Mouse (Mus musculus) cerebellum, postnatal 4 days (tissue): Measurements from ENCODE around the gene Hist1h2aa.

Experiments used
- DNase-seq, 2 experiments: peaks; one replicate each; pipeline ENCODE4 v3.0.0; 2022; ENCODE audit warnings: low spot score in 2 of 2, mixed read lengths in 1 of 2

Gene Hist1h2aa

DNA sequence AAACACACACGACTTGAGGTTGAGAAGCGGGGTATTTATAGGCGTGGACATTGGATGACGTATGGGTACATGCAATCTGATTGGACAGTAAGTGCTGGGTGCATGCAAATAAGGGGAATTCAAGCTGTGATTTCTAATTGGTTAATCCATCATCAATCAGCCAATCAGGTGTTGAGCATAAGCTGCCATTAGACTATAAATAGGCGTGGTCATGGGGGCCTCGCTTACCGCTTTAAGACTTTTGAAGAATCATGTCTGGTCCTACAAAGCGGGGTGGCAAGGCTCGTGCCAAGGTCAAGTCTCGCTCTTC lies at the start of gene Hist1h2aa:
Gene Hist1h2aa, plus strand, starts transcription at position 252 of the 310 bp plus-strand sequence.
- no peak for DNase-seq

DNA sequence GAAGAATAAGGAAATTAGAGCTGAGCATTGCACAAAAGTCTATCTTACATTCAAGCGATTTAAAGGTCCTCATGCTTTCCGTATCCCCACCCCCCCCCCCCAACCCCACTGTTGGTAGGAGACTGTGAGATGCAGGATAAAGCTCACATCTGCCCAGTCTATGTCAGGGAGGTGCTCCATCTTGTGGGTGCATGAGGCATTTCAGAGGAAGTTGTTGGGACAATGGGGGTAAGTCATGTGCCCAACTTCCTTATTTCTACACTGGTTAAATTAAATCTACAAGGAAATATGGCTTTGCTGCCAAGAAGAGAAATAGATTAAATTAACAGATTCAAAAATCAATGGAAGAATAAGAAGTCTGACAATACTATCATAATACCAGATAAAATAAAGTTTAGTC lies 48.7 kb upstream of the Hist1h2aa start:
- DNase-seq: no peak

DNA sequence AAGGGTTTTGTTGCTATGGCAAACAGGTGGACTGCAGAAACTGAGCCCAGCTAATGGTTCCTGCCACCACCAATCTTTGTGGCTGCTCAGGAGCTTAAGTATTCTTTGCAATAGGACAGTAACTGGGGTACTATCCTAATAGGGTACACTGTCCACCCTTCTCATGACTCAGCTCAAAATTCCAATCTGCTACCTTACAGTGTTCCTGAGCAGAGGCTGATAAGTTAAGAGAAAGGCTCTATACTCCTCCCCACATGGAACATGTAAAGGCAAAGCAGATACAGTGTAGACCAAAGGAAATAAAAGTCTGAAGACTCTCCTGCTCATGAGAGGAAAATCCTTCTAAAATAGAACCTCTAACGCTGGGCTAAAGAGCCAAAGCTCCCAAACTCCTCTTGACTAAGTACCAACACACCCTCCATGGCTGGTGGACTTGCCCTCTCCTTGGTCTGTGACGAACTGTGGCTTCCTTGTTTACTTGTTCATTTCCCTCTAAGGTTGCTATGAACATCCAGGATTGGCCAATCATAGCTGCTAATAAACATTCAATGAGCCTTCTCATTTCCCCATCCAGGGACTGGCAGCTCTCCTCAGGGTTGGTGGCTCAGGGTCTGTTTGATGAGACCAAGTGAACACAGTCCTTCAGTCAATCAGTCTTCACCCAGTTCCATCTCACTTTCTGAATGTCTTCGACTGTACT lies 47.1 kb upstream of the Hist1h2aa start:
- no peak for DNase-seq

DNA sequence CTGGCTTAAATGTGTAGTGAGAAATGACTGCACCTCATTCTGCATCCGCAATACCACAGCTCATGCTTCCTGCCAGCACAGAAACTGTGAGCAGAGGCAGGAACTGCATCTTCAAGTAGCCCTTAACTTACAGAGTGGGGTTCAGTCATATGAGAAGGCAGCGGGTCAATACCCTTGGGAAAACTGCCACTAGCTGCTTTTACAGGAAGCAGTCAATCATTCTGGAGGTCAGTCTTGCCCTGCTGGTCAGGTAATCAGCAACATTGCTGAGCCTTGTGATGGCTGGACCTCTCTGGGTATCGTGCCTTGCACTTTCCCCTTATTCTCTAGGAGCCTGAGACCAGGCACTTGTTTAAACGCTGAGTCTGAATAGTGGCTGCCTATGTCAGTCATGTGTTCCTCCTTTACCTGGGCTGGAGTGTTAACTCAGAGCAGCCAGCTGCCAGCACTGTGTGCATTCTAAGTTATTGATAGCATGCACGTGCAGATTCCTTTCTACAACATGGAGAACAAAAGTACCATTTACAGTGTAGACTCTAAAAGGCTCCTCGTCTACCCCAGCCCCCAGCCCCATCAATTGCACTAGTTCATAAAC lies 45.2 kb upstream of the Hist1h2aa start:
- no peak for DNase-seq

DNA sequence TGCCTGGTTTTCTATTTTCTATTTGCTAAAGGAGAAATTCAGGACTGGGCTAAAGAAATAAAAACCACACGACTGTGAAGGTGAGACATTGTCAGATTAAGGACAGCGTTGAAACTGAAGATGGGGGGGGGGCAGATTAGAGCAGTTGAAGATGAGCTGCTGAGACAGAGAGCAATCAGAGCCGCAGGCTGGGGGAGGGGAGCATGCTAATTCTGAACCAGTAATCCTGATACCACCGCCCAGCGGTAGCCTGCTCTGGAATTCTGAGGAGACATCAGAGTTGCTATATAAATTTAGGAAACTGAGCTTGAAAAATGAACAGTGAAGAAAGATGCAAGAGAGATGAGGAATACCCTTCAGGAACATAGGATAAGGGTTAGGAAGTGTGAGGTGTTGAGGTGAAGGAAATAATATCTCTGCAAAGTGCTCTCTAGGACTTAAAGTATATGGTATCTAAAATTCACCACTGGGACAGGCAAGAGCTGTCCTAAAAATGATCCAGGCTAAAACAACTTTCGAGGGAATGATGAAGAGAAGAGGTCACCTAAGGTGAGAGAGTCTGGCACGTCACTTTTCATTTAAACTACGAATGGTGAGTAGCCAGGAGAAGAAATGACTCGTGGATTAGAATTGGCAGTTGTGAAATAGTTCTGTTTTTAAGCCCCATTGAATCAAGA lies 41.5 kb upstream of the Hist1h2aa start:
- DNase-seq: no peak

DNA sequence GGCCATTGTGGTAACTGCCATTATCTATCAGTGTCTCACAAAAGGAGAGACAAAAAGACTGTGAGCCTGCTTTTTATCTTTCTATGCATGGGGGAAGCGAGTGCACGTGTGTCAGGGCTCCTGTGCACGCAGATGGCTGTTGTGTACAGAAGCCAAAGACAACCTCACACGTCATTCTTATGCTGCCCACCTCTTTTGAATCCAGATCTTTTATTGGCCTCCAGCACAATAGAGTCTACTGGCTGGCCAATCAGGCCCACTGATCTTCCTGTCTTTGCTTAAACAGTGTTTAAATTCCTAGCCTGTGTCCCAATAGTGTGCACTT lies 41.0 kb upstream of the Hist1h2aa start:
- no peak for DNase-seq

DNA sequence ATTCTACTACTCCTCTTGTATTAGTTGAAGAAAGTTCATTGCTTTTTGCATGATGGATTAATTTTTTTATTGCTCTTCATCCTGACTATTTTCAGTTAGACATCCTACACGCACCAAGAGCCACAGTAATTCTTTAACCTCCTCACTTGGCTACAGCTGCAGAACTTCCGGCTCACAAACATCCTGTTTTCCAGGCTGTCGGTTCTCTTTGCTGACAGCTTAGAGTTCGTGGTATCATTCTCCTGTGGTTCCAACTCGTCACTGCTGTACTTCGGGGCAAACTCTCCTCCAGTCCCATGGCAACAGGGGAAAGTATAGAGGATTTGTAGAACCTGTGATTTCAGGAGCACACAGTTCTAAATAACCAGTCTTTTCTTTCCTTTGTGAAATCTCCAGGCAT lies 36.0 kb upstream of the Hist1h2aa start:
- no peak for DNase-seq

DNA sequence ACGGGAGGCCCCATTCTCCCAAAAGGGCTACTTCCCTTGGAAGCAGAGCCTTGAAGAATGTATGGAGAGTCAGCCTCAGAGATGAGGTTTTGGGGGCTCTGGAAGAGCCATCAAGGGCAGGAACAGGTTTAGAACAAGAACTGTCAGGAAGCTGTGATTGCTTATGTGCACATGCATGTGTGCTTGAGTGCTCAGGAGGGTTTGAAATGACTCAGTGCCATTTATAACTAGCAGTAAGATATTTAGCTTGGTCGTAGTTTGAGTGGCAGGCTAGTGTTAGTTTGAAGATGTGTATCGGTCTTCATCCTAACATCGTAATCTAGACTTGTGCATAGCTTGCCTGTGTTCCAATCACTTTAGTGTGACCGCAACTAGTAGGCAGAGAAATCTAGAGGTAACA lies 27.4 kb upstream of the Hist1h2aa start:
- DNase-seq: no peak

DNA sequence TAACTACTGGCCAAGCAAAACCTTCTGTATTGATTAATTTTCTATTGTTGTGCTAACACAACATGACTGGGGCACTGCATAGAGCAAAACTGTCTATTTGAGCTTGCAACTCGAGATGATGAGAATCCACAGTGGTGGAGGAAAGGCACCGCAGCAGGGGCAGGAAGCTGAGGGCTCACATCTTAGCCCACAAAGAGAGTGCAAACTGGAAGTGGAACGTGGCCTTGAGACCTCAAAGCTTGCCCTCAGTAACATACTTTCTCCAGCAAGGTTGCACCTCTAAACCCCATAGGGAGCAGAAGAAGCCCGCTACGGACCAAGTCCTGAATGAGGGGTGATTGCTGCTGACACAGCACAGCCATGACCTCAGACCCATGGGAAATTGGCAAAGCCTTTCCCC lies 24.1 kb upstream of the Hist1h2aa start:
- DNase-seq: no peak

DNA sequence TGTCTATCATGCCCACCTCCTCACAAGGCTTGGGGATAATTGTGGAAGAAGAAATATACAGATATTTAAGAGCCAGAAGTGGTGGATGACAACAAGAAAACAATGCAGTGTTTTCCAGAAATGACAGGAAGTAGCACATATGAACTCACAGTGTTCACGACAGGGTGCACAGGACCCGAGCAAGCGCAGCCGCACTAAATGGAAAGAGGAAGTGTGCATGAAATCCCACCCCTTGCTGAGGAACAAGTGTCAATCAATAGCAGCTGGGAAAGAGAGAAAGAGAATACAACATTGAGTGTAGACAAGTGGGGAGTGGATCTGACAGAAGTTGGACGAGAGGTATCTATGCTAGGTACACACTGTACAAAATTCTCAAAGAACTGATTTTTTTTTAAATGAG lies 22.9 kb upstream of the Hist1h2aa start:
- no peak for DNase-seq

DNA sequence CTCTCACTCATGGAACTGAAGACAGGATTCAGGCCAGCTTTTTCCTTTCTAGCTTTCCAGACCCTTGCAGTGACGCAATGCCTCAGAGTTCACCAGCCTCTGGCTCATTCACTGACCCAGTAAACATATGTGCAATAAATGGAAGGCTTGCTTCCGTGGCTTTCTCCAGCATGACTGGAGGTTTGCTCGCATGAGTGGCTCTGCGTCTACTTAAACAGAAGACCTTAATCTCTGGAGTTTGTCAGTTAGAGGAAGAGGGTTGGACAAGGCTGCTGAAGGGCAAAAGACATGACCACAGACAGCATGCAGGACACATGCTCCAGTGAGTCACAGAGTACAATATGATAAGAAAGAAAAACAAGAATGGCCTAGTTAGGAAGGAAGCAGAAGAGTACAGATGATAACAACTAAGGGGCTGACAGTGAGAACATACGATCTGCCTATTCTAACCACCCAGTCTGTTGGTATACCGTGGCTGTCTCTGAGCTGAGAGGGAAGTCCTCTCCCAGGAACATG lies 20.4 kb upstream of the Hist1h2aa start:
- no peak for DNase-seq

DNA sequence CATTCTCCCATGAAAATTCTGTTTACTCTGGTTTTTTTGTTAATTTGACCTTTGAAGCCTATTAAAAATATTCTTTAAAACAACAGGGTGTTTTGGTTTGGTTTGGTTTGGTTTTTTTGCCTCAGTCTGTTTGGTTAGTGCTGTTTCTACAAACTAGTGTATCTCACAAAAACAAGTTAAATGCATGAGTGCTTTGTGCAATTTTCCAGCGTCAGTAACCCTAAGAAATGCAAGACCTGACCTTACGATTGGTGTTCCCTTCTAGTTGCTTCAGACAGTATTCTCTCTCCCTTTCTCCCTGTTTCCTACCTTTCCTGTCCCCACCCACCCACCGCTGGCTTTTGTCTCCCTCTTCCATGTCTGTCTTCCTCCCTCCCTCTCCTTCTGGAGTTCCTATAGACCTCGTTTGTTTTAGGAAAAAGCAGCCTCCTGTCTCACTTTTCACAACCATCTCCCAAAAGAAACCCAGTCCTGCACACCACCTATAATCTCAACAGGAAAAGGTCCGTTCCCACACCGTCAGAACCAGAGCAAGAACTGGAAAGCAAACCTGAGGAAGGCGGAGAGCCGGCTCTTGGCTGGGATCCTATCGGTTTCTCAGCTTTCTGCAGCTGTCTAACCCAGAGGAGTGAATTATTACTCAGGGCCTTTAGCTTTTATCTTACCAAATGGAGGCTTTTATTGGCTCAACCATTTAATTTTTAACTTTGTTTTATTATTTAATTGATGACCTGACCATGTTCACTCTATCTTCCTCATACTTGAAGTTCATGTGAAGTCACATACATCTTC lies 19.7 kb upstream of the Hist1h2aa start, which contains the start of gene Slc17a4:
Gene Slc17a4, minus strand, starts transcription at position 634 of the 792 bp plus-strand sequence.
- no peak for DNase-seq

DNA sequence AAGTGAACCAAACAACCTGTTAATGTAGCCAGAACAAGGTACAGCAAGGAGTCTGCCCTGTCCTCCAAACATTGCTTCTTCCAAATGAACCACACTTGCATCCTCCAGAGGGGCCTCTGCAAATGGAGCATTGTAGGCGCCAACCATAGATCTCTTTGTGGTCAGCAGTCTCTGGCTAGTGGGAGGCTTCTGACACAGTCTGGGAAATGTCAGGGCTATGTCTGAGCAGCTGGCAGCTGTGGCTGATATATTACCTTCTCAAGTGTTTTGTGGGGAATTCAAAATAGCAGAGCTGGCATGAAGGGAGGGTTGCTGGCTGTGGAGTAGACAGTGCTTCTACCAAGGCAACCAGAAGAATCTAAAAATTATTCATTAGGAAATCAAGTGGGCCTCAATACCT lies 18.1 kb upstream of the Hist1h2aa start:
- no peak for DNase-seq

DNA sequence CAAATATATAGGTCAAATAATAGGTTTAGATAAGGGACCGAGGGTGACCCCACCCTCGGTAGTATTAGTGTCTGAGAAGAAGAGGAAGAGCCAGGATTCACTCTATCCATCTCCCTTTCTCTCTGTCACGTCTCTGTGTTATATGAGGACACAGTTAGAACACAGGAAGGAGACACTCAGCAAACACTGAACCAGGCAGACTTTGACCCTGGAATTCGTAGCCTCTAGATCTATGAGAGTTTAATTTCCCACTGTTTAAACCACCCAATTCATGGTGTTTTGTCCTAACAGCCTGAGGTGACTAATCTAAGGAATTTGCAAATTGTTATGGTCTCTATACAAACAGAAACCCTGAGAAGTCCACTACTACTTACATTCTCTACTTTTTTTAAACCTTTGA lies 16.6 kb upstream of the Hist1h2aa start:
- no peak for DNase-seq

DNA sequence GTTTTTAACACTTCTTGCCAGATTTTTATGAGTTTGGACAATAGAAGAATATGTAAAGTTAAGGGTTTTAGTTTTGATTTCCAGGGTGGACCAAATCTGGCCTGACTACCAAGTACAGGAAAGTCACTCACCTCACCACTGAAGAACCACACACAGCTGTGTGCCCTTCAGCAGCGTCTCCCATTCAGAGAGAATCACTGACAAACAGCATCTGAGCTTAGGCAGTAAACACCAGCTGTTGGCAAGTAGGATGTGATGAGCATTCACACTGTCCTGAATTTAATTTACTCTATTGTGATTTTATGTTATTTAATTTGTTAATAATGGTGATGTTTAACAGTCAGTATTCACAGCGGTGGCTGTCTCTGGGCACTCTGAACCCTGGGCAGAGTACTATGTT lies 8.5 kb upstream of the Hist1h2aa start:
- DNase-seq: no peak

DNA sequence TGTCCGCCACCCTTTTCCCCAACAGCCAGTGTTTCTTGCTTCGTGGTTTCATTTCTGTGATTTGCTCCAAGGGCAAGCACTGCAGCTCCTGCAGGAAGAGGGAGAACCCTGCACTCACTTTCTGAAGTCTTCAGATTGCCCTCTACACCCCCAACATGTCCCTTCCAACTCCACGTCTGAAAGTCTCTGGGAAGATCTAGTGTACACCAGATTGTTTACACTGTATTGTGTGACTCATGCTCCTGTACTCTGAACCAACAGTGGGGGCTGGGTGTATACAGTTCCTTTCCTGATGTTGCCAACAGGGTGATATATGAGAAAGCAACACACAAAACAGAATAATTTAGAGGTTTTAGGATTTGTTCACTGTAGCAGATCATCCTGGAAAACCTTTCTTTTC lies 5.6 kb upstream of the Hist1h2aa start:
- DNase-seq: no peak

DNA sequence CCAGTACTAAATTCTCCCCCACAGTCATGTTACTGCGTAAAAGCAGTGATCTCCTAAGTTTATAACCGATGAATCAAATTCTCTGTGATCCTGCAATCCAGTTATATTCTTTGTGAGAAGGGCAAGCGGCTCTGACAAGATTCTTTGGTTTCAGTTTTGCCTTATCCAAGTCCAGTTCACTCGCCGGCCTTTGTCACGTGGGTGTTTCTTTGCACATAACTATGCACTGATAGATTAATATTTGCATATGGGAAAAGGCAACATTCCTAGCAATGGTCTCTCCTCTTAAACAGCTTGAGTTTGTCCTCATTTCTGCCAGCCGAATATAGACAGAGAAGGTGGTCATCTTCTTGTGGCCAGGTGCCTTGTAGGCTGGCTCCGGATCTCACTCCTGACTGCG lies 3.8 kb upstream of the Hist1h2aa start:
- no peak for DNase-seq

DNA sequence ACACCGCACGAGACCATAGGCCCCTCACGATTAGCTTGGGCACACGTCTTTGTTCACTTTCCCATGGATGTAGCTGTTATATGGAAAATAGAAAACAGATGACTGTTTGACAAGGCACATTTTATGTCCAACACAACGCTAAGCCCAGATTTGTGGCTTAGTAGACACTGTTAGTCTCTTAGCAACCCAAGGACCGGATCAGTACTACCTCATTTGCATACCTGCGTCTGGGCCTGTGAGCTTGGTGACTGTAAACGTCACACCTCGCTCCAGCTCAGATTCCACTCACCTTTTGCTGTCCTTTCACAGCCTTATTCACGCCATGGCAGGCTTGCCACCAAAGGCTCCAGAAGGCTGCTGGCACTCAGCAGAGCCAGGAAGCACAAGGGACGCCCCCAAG lies 3.4 kb upstream of the Hist1h2aa start:
- DNase-seq: no peak

DNA sequence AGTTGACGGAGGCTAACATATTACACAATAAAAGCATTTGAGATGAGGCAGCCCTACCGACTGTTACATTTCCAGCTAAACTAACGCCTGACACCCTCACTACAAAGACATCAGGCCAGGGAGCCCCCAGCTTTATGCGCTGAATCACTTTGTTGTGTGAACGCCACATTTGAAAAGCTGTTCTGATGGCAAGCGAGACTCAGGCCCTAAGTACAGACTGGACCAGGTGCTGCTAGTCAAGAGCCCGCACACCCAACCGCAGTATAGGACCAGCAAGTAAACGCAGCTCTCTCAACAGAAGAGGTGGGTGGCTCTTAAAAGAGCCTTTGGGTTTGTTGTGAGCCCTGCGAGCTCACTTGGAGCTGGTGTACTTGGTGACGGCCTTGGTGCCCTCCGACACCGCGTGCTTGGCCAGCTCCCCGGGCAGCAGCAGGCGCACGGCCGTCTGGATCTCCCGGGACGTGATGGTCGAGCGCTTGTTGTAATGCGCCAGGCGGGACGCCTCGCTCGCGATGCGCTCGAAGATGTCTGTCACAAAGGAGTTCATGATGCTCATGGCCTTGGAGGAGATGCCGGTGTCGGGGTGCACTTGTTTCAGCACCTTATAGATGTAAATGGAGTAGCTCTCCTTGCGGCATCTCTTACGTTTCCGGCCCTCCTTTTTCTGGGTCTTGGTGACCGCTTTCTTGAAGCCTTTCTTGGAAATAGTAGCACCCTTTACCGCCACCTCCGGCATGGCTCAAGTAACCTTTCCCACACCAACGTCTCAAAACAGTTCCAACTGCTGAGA lies 646 bp upstream of the Hist1h2aa start, which contains the start of gene Hist1h2ba:
Gene Hist1h2ba, minus strand, starts transcription at position 736 of the 790 bp plus-strand sequence.
- DNase-seq: no peak

DNA sequence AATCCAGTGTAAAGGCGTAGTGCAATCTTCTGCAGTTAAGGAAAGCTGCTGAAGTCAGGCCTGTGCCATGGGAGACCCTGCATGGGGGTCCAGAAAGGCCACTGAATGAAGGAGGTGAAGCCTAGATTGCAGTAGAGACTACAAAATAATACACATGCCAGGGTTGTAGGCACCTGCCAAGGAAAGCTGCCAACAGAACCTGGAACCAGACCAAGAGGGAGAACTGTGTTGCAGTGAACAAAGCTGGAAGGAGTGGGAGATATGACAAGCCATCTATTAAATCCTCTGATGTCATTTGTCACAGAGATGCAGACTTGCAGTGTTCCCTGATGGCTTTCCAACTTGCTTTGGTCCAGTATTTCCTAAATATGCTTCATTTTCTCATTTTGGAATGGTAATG lies 4.4 kb downstream of the Hist1h2aa start:
- DNase-seq: peak in 1 of 2 experiments; percentile 62

DNA sequence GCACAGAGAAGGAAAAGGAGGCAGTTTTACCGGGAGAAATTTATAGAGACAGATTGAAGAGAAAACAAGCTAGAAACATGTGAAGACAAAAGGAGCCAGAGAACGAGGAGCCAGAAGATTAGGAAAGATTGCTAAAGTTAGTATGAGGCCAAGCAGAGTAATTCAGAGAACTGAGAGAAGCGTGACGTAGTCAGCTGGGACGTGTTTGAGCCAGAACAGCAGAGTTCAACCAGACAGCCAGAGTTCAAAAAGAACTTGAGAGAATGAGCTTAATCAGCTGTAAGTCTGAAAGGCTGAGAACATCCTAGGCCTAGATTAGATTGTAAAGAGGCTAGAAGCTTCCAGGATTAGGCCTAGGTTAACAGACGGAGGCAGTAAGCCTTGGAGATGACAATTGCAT lies 6.0 kb downstream of the Hist1h2aa start:
- no peak for DNase-seq

DNA sequence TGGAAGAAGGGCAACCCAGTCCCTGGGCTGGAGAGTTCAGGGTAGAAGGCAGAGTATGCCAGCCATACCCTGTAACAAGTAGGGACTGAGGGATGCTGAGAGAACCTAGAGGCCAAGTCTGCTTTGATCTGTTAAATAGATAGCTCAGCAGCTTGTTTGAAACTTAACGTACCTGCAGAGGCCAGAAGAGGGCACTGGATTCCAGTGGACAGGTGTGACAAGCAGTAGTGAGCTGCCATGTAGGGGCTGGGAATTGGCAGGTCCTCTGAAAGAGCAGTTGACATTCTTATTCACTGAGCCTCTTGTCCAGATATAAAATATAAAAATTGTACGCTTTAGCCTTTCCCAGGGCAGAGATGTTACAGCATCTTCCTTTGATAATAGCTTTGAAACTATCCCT lies 8.6 kb downstream of the Hist1h2aa start:
- no peak for DNase-seq
